ENCODE assay signal across 8 mouse cellular contexts in genomic region chr11:117076576-117077196, GRCm38 (mm10). TPM values are rescaled to one million over a fixed set of nuclear protein-coding genes. Genes with fewer than 3 reads are reported as not detected.
DNase-seq lines count a peak whose midpoint lies in the region; ATAC-seq and TF ChIP-seq lines count a peak whose summit lies in the region.

No protein-coding gene starts in this region.

- peak overlapping the region; percentile 67 for H3K27ac ChIP-seq in heart, embryonic 12.5 days (ENCODE audit: poor library complexity, severe bottlenecking)
- peak overlapping the region; percentile 80 for H3K27ac ChIP-seq in kidney, postnatal 0 days
- H3K27ac ChIP-seq in liver, embryonic 15.5 days (replicated peaks) = peak overlapping the region; percentile 62
- H3K27ac ChIP-seq in neural tube, embryonic 11.5 days (ENCODE audit: low read depth, low read length) = peak overlapping the region; percentile 42; the same call in 1 of the 2 replicates
- H3K27ac ChIP-seq in stomach, embryonic 16.5 days (ENCODE audit: low read length) = peak overlapping the region; percentile 81

- ATAC-seq in CD4-positive, CD25-positive, alpha-beta regulatory T cell, adult 4 months = peak; percentile 91
- ATAC-seq in heart, embryonic 12.5 days (ENCODE audit: insufficient number of reproducible peaks, low FRiP score) = peak; percentile 80
- ATAC-seq in kidney, postnatal 0 days (replicated peaks; ENCODE audit: low FRiP score, low read depth) = peak; percentile 66
- ATAC-seq in liver, embryonic 15.5 days (ENCODE audit: insufficient read depth) = peak; percentile 57
- peak; percentile 65 for ATAC-seq in neural tube, embryonic 11.5 days (ENCODE audit: insufficient read depth, low FRiP score, low TSS enrichment)
- peak; percentile 71 for ATAC-seq in stomach, embryonic 16.5 days (ENCODE audit: insufficient read depth, low FRiP score)

- TF ChIP-seq CTCF in brain, embryonic 14.5 days (IDR thresholded peaks at IDR 0.05; ENCODE audit: borderline replicate concordance, extremely low read depth, insufficient read depth, insufficient read length) = no peak
- TF ChIP-seq CTCF in kidney, postnatal 0 days (IDR thresholded peaks at IDR 0.05; ENCODE audit: low read depth) = peak; percentile 18; the same call in 1 of the 2 replicates

- peaks cover 2% of the 10 kb centered on the region; the same call in 1 of the 2 replicates for H3K9me3 ChIP-seq in erythroblast, embryonic 14.5 days (ENCODE audit: control insufficient read depth, low read length)
- no peaks in the 10 kb centered on the region for H3K9me3 ChIP-seq in heart, embryonic 12.5 days (replicated peaks)
- H3K9me3 ChIP-seq in kidney, postnatal 0 days (replicated peaks; ENCODE audit: low read length) = no peaks in the 10 kb centered on the region
- H3K9me3 ChIP-seq in liver, embryonic 15.5 days (replicated peaks) = no peaks in the 10 kb centered on the region
- no peaks in the 10 kb centered on the region for H3K9me3 ChIP-seq in neural tube, embryonic 11.5 days (ENCODE audit: control insufficient read depth, low read length)
- no peaks in the 10 kb centered on the region for H3K9me3 ChIP-seq in stomach, embryonic 16.5 days (replicated peaks; ENCODE audit: control insufficient read depth, low read length)

- H3K36me3 ChIP-seq in erythroblast, embryonic 14.5 days (ENCODE audit: control insufficient read depth) = peaks cover 39% of the 10 kb centered on the region
- H3K36me3 ChIP-seq in heart, embryonic 12.5 days = peaks cover 36% of the 10 kb centered on the region
- peaks cover 28% of the 10 kb centered on the region; the same call in 1 of the 2 replicates for H3K36me3 ChIP-seq in kidney, postnatal 0 days (ENCODE audit: insufficient read depth, low read length)
- peaks cover 34% of the 10 kb centered on the region for H3K36me3 ChIP-seq in liver, embryonic 15.5 days (replicated peaks)
- H3K36me3 ChIP-seq in neural tube, embryonic 11.5 days (ENCODE audit: control insufficient read depth, insufficient read depth, low read length) = peaks cover 14% of the 10 kb centered on the region
- peaks cover 10% of the 10 kb centered on the region for H3K36me3 ChIP-seq in stomach, embryonic 16.5 days (ENCODE audit: control insufficient read depth, insufficient read depth, low read length)

- peak; percentile 96 for DNase-seq in brain, embryonic 14.5 days (ENCODE audit: low read depth)
- peak; percentile 94 for DNase-seq in kidney, postnatal 0 days (ENCODE audit: low spot score)
- peak; percentile 88 for DNase-seq in neural tube, embryonic 11.5 days (ENCODE audit: low spot score)

- peak; percentile 45; the same call in 1 of the 2 replicates for TF ChIP-seq POLR2A in brain, embryonic 14.5 days (IDR thresholded peaks at IDR 0.05; ENCODE audit: borderline replicate concordance, extremely low read depth, insufficient read depth, insufficient read length, poor library complexity, severe bottlenecking)

- peak overlapping the region; percentile 96 for H3K9ac ChIP-seq in heart, embryonic 12.5 days
- H3K9ac ChIP-seq in kidney, postnatal 0 days (ENCODE audit: low read depth, low read length) = peak overlapping the region; percentile 81
- peak overlapping the region; percentile 75 for H3K9ac ChIP-seq in liver, embryonic 15.5 days
- peak overlapping the region; percentile 91 for H3K9ac ChIP-seq in neural tube, embryonic 11.5 days (ENCODE audit: low read length)
- peak overlapping the region; percentile 88 for H3K9ac ChIP-seq in stomach, embryonic 16.5 days (ENCODE audit: low read length)

- peak overlapping the region; percentile 98 for H3K4me2 ChIP-seq in heart, embryonic 12.5 days
- H3K4me2 ChIP-seq in kidney, postnatal 0 days (ENCODE audit: low read length) = peak overlapping the region; percentile 80
- H3K4me2 ChIP-seq in liver, embryonic 15.5 days = peak overlapping the region; percentile 88
- peak overlapping the region; percentile 73 for H3K4me2 ChIP-seq in neural tube, embryonic 11.5 days (ENCODE audit: low read depth)
- H3K4me2 ChIP-seq in stomach, embryonic 16.5 days (ENCODE audit: low read depth, low read length) = peak overlapping the region; percentile 95

- peaks cover 6% of the 10 kb centered on the region for H3K27me3 ChIP-seq in erythroblast, embryonic 14.5 days (ENCODE audit: control insufficient read depth)
- peaks cover 3% of the 10 kb centered on the region; the same call in 1 of the 2 replicates for H3K27me3 ChIP-seq in heart, embryonic 12.5 days (replicated peaks)
- H3K27me3 ChIP-seq in kidney, postnatal 0 days (ENCODE audit: insufficient read depth, low read length) = no peaks in the 10 kb centered on the region
- H3K27me3 ChIP-seq in liver, embryonic 15.5 days = peaks cover 4% of the 10 kb centered on the region
- no peaks in the 10 kb centered on the region for H3K27me3 ChIP-seq in neural tube, embryonic 11.5 days (ENCODE audit: control insufficient read depth, insufficient read depth, low read length)
- no peaks in the 10 kb centered on the region for H3K27me3 ChIP-seq in stomach, embryonic 16.5 days (ENCODE audit: control insufficient read depth, insufficient read depth, low read length)

- under 1% methylated on average over 54 of the region's 54 CpGs for WGBS in heart, embryonic 12.5 days
- WGBS in kidney, postnatal 0 days = under 1% methylated on average over 54 of the region's 54 CpGs
- under 1% methylated on average over 54 of the region's 54 CpGs for WGBS in liver, embryonic 15.5 days (ENCODE audit: insufficient replicate concordance)
- WGBS in neural tube, embryonic 11.5 days = under 1% methylated on average over 54 of the region's 54 CpGs
- WGBS in stomach, embryonic 16.5 days = under 1% methylated on average over 54 of the region's 54 CpGs

- H3K4me1 ChIP-seq in erythroblast, embryonic 14.5 days (ENCODE audit: control insufficient read depth) = peaks cover 62% of the 10 kb centered on the region
- H3K4me1 ChIP-seq in heart, embryonic 12.5 days (replicated peaks) = peaks cover 44% of the 10 kb centered on the region
- H3K4me1 ChIP-seq in kidney, postnatal 0 days (replicated peaks; ENCODE audit: insufficient read depth, low read length) = peaks cover 16% of the 10 kb centered on the region
- peaks cover 57% of the 10 kb centered on the region for H3K4me1 ChIP-seq in liver, embryonic 15.5 days (replicated peaks)
- H3K4me1 ChIP-seq in neural tube, embryonic 11.5 days (ENCODE audit: control insufficient read depth, insufficient read depth, low read length) = peaks cover 9% of the 10 kb centered on the region
- H3K4me1 ChIP-seq in stomach, embryonic 16.5 days (ENCODE audit: control insufficient read depth, insufficient read depth, low read length) = peaks cover 23% of the 10 kb centered on the region

- peak overlapping the region; percentile 82 for H3K4me3 ChIP-seq in erythroblast, embryonic 14.5 days (replicated peaks)
- H3K4me3 ChIP-seq in heart, embryonic 12.5 days = peak overlapping the region; percentile 97
- peak overlapping the region; percentile 86 for H3K4me3 ChIP-seq in kidney, postnatal 0 days (replicated peaks; ENCODE audit: low read depth, low read length)
- peak overlapping the region; percentile 91 for H3K4me3 ChIP-seq in liver, embryonic 15.5 days (replicated peaks)
- peak overlapping the region; percentile 79 for H3K4me3 ChIP-seq in neural tube, embryonic 11.5 days (ENCODE audit: low read depth, low read length)
- H3K4me3 ChIP-seq in stomach, embryonic 16.5 days (replicated peaks; ENCODE audit: low read length) = peak overlapping the region; percentile 83

RNA-seq across cellular contexts. Expression of gene Sec14l1, which starts 38.3 kb away (rescaled TPM):
- 10 to 100 TPM; 11.9 to 18.9 TPM for polyA plus RNA-seq in CD4-positive, CD25-positive, alpha-beta regulatory T cell, adult 4 months (2017; shearing (Covaris generic))
- 77.4 and 90.5 TPM in 2 replicates for polyA plus RNA-seq in brain, embryonic 14.5 days (2012; rRNA removed)
- 9.0 and 11.2 TPM in 2 replicates for polyA plus RNA-seq in erythroblast, embryonic 14.5 days (2012)
- polyA plus RNA-seq in heart, embryonic 12.5 days (2016; fragmentation: Nextera tagmentation; extraction: Ambion mirVana) = 53.4 and 56.6 TPM in 2 replicates
- 87.6 and 93.7 TPM in 2 replicates for polyA plus RNA-seq in kidney, postnatal 0 days (2015; fragmentation: Nextera tagmentation; extraction: Ambion mirVana)
- polyA plus RNA-seq in liver, embryonic 15.5 days (2015; fragmentation: Nextera tagmentation; extraction: Ambion mirVana) = 18.0 and 20.4 TPM in 2 replicates
- polyA plus RNA-seq in neural tube, embryonic 11.5 days (2014; fragmentation: Nextera tagmentation; extraction: Ambion mirVana) = 41.5 and 44.2 TPM in 2 replicates
- 61.7 and 62.5 TPM in 2 replicates for polyA plus RNA-seq in stomach, embryonic 16.5 days (2015; fragmentation: Nextera tagmentation; extraction: Ambion mirVana)

Comparison
In these comparisons a context has a peak if more than half of its experiments do, and no peak if none do; other contexts are left out.
1. Peak in every context shown above with its lines: DNase-seq, ATAC-seq, H3K4me3 ChIP-seq and H3K27ac ChIP-seq.